Mouse (Mus musculus) forebrain, embryonic 15.5 days (tissue): ENCODE results near the gene Zbtb37. TPM values are rescaled to one million over a fixed set of nuclear protein-coding genes. Genes with fewer than 3 reads are reported as not detected.

Source experiments
- ATAC-seq: fragments of 200-750 bp; cut with Nextera tagmentation; replicated peaks from 2 replicates; pipeline ENCODE4 v1.8.0; 2017; ENCODE audit warnings: mild to moderate bottlenecking, moderate TSS enrichment, moderate library complexity
- H3K27ac ChIP-seq: fragments of 300-500 bp; sonication (generic); replicated peaks from 2 replicates; pipeline ENCODE4 v1.5.1; 2015; ENCODE audit warnings: mild to moderate bottlenecking, inconsistent platforms
- H3K27me3 ChIP-seq: fragments of 300-500 bp; sonication (generic); 2 replicates; pipeline ENCODE4 v1.6.1; 2015; ENCODE audit warnings: inconsistent platforms
- H3K36me3 ChIP-seq: fragments of 300-500 bp; sonication (generic); 2 replicates; pipeline ENCODE4 v1.6.1; 2015; ENCODE audit warnings: mild to moderate bottlenecking, inconsistent platforms
- H3K4me1 ChIP-seq: fragments of 300-500 bp; sonication (generic); 2 replicates; pipeline ENCODE4 v1.6.1; 2015; ENCODE audit warnings: inconsistent platforms
- H3K4me2 ChIP-seq: fragments of 300-500 bp; sonication (generic); replicated peaks from 2 replicates; pipeline ENCODE4 v1.6.1; 2015; ENCODE audit warnings: mild to moderate bottlenecking, inconsistent platforms
- H3K4me3 ChIP-seq: fragments of 300-500 bp; sonication (generic); 2 replicates; pipeline ENCODE4 v1.5.1; 2015; ENCODE audit warnings: mild to moderate bottlenecking, inconsistent platforms
- H3K9ac ChIP-seq: fragments of 300-500 bp; sonication (generic); replicated peaks from 2 replicates; pipeline ENCODE4 v1.6.1; 2015; ENCODE audit warnings: mild to moderate bottlenecking, inconsistent platforms
- H3K9me3 ChIP-seq: fragments of 300-500 bp; sonication (generic); 2 replicates; pipeline ENCODE4 v1.6.1; 2016; ENCODE audit warnings: inconsistent platforms
- WGBS: fragments of 180-500 bp; shearing (Covaris S2); methylation state at CpG from one replicate; pipeline ENCODE4 v1.1.7; 2015; ENCODE audit warnings: mixed read lengths; 5-methylcytosine and 5-hydroxymethylcytosine counted together
- polyA plus RNA-seq: library from polyadenylated mRNA; unstranded; fragments of >200 nt; fragmentation: Nextera tagmentation; extraction: Ambion mirVana; gene quantifications from 2 replicates; pipeline ENCODE4 v1.2.1, GENCODE M21; 2015

Zbtb37 gene
- polyA plus RNA-seq, 1 experiment from 2014 or later, result 15.1 TPM

GRCm38 (mm10) chr1:161039741-161040425 is 5.2 kb upstream of the Zbtb37 start:
- H3K9me3 ChIP-seq, result no peaks in the 10 kb centered on the region
- no peaks in the 10 kb centered on the region for H3K27me3 ChIP-seq
- WGBS, result 11% methylated on average over 3 of the region's 3 CpGs
- H3K4me1 ChIP-seq, result peaks cover 19% of the 10 kb centered on the region
- H3K27ac ChIP-seq, result peak overlapping the region; percentile 52
- H3K4me3 ChIP-seq, result no peak overlapping the region
- no peak overlapping the region for H3K4me2 ChIP-seq
- H3K36me3 ChIP-seq, result peaks cover 53% of the 10 kb centered on the region
- H3K9ac ChIP-seq, result no peak overlapping the region
- ATAC-seq, result 0 out of 2 replicates have a peak, but pooled peaks have one; percentile 7

- Histone ChIP-seq H3K36me3 (peaks cover 51% of the 10 kb centered on the region), H3K27ac (peak overlapping the region; percentile 52; the same call in 1 of the 2 replicates)
- WGBS, result 9% methylated on average over 3 of the region's 3 CpGs
Measured at GRCm38 (mm10) chr1:161038968-161039721, 4.5 kb upstream of the Zbtb37 start.

GRCm38 (mm10) chr1:161038004-161038403 is 3.4 kb upstream of the Zbtb37 start:
- ATAC-seq, result no peak
- H3K9ac ChIP-seq, result peak overlapping the region; percentile 28; the same call in 1 of the 2 replicates
- no peak overlapping the region for H3K27ac ChIP-seq
- H3K27me3 ChIP-seq, result no peaks in the 10 kb centered on the region
- H3K4me3 ChIP-seq, result peak overlapping the region; percentile 13; the same call in 1 of the 2 replicates
- peak overlapping the region; percentile 79 for H3K4me2 ChIP-seq
- peaks cover 42% of the 10 kb centered on the region for H3K36me3 ChIP-seq
- WGBS, result 27% methylated on average over 3 of the region's 3 CpGs
- peaks cover 28% of the 10 kb centered on the region for H3K4me1 ChIP-seq
- H3K9me3 ChIP-seq, result no peaks in the 10 kb centered on the region

More at GRCm38 (mm10) chr1:161038968-161039721, 4.5 kb upstream of the Zbtb37 start:
- no peak for ATAC-seq
- no peak overlapping the region for H3K9ac ChIP-seq
- H3K4me3 ChIP-seq, result no peak overlapping the region
- no peaks in the 10 kb centered on the region for H3K27me3 ChIP-seq
- no peak overlapping the region for H3K4me2 ChIP-seq
- no peaks in the 10 kb centered on the region for H3K9me3 ChIP-seq
- H3K4me1 ChIP-seq, result peaks cover 19% of the 10 kb centered on the region

- H3K4me1 ChIP-seq, result peaks cover 28% of the 10 kb centered on the region
- no peaks in the 10 kb centered on the region for H3K9me3 ChIP-seq
- H3K9ac ChIP-seq, result peak overlapping the region; percentile 28
- 29% methylated on average over 3 of the region's 3 CpGs for WGBS
- peak overlapping the region; percentile 13 for H3K4me3 ChIP-seq
- no peak for ATAC-seq
- peak overlapping the region; percentile 79 for H3K4me2 ChIP-seq
- H3K36me3 ChIP-seq, result peaks cover 42% of the 10 kb centered on the region
- H3K27me3 ChIP-seq, result no peaks in the 10 kb centered on the region
- no peak overlapping the region for H3K27ac ChIP-seq
Measured at GRCm38 (mm10) chr1:161037599-161037998, 3.0 kb upstream of the Zbtb37 start.

GRCm38 (mm10) chr1:161037026-161037425 is 2.4 kb upstream of the Zbtb37 start:
- no peak for ATAC-seq
- no peaks in the 10 kb centered on the region for H3K9me3 ChIP-seq
- WGBS, result 0% methylated on average over 1 of the region's 1 CpGs
- peaks cover 45% of the 10 kb centered on the region for H3K36me3 ChIP-seq
- H3K4me2 ChIP-seq, result peak overlapping the region; percentile 79
- peaks cover 28% of the 10 kb centered on the region for H3K4me1 ChIP-seq
- H3K9ac ChIP-seq, result peak overlapping the region; percentile 90
- peak overlapping the region; percentile 92; the same call in 1 of the 2 replicates for H3K27ac ChIP-seq
- H3K27me3 ChIP-seq, result no peaks in the 10 kb centered on the region
- H3K4me3 ChIP-seq, result peak overlapping the region; percentile 76

- Histone ChIP-seq H3K27me3 (no peaks in the 10 kb centered on the region), H3K27ac (peak overlapping the region; percentile 92), H3K4me3 (peak overlapping the region; percentile 76), H3K36me3 (peaks cover 45% of the 10 kb centered on the region), H3K4me2 (peak overlapping the region; percentile 79), H3K4me1 (peaks cover 29% of the 10 kb centered on the region), H3K9ac (peak overlapping the region; percentile 90), H3K9me3 (no peaks in the 10 kb centered on the region)
- no peak for ATAC-seq
- WGBS, result 0% methylated on average over 5 of the region's 5 CpGs
Measured at GRCm38 (mm10) chr1:161036411-161036841, 1.8 kb upstream of the Zbtb37 start.

GRCm38 (mm10) chr1:161035786-161036404 is 1.2 kb upstream of the Zbtb37 start:
- Histone ChIP-seq H3K9me3 (no peaks in the 10 kb centered on the region), H3K27ac (peak overlapping the region; percentile 92), H3K27me3 (no peaks in the 10 kb centered on the region), H3K36me3 (peaks cover 47% of the 10 kb centered on the region), H3K4me2 (peak overlapping the region; percentile 79), H3K9ac (peak overlapping the region; percentile 90), H3K4me1 (peaks cover 34% of the 10 kb centered on the region), H3K4me3 (peak overlapping the region; percentile 76)
- WGBS, result 0% methylated on average over 6 of the region's 6 CpGs
- ATAC-seq, result no peak

GRCm38 (mm10) chr1:161035281-161035785 is 684 bp upstream of the Zbtb37 start:
- Histone ChIP-seq H3K27ac (peak overlapping the region; percentile 92), H3K36me3 (peaks cover 48% of the 10 kb centered on the region), H3K4me3 (peak overlapping the region; percentile 76), H3K9ac (peak overlapping the region; percentile 90), H3K9me3 (no peaks in the 10 kb centered on the region), H3K27me3 (no peaks in the 10 kb centered on the region), H3K4me1 (peaks cover 34% of the 10 kb centered on the region), H3K4me2 (peak overlapping the region; percentile 79)
- 0% methylated on average over 14 of the region's 14 CpGs for WGBS
- peak; percentile 39 for ATAC-seq

GRCm38 (mm10) chr1:161033856-161034434 is 704 bp downstream of the Zbtb37 start:
- Histone ChIP-seq H3K4me3 (peak overlapping the region; percentile 76), H3K4me1 (peaks cover 34% of the 10 kb centered on the region), H3K9ac (peak overlapping the region; percentile 90), H3K4me2 (peak overlapping the region; percentile 50), H3K27me3 (no peaks in the 10 kb centered on the region), H3K9me3 (no peaks in the 10 kb centered on the region), H3K36me3 (peaks cover 45% of the 10 kb centered on the region), H3K27ac (peak overlapping the region; percentile 92)
- WGBS, result 2% methylated on average over 21 of the region's 21 CpGs
- no peak for ATAC-seq

- Histone ChIP-seq H3K4me1 (peaks cover 23% of the 10 kb centered on the region), H3K4me3 (no peak overlapping the region), H3K9me3 (no peaks in the 10 kb centered on the region), H3K27me3 (no peaks in the 10 kb centered on the region), H3K36me3 (peaks cover 32% of the 10 kb centered on the region), H3K27ac (no peak overlapping the region), H3K4me2 (no peak overlapping the region), H3K9ac (no peak overlapping the region)
- WGBS, result 93% methylated on average over 7 of the region's 7 CpGs
- ATAC-seq, result no peak
Measured at GRCm38 (mm10) chr1:161032345-161032744, 2.3 kb downstream of the Zbtb37 start.

- no peak overlapping the region for H3K4me3 ChIP-seq
- no peak overlapping the region for H3K9ac ChIP-seq
- H3K9me3 ChIP-seq, result no peaks in the 10 kb centered on the region
- H3K27me3 ChIP-seq, result no peaks in the 10 kb centered on the region
- H3K27ac ChIP-seq, result no peak overlapping the region
- no peak for ATAC-seq
- WGBS, result 93% methylated on average over 9 of the region's 9 CpGs
- H3K4me2 ChIP-seq, result no peak overlapping the region
- H3K4me1 ChIP-seq, result peaks cover 20% of the 10 kb centered on the region
- peaks cover 34% of the 10 kb centered on the region for H3K36me3 ChIP-seq
Measured at GRCm38 (mm10) chr1:161031881-161032280, 2.8 kb downstream of the Zbtb37 start.
